Mouse (Mus musculus): ENCODE data around the gene Gm6268. TPM values are rescaled to one million over a fixed set of nuclear protein-coding genes. Genes with fewer than 3 reads are reported as not detected.

Gene Gm6268
- polyA plus RNA-seq (2014; fragmentation: Illumina TruSeq; extraction: RNeasy Lipid Tissue Mini Kit (QIAGEN cat#74804); ENCODE audit: low read depth, low replicate concordance), result 8.6 TPM

GRCm38 (mm10) chrX:36400980-36401379, at the start of gene Gm6268:
TSS of gene Gm6268 (plus strand) at chrX:36401280.

Other genes starting within 250 kb of the Gm6268 start
- gene Zcchc12, start 205.4 kb upstream of the Gm6268 start, polyA plus RNA-seq (2014; fragmentation: Illumina TruSeq; extraction: RNeasy Lipid Tissue Mini Kit (QIAGEN cat#74804); ENCODE audit: low read depth, low replicate concordance), result 2.2 TPM
- 31.8 TPM for gene Lonrf3, start 72.9 kb upstream of the Gm6268 start, polyA plus RNA-seq (2014; fragmentation: Illumina TruSeq; extraction: RNeasy Lipid Tissue Mini Kit (QIAGEN cat#74804); ENCODE audit: low read depth, low replicate concordance)
- gene Gm14569, start 90.5 kb downstream of the Gm6268 start, polyA plus RNA-seq (2014; fragmentation: Illumina TruSeq; extraction: RNeasy Lipid Tissue Mini Kit (QIAGEN cat#74804); ENCODE audit: low read depth, low replicate concordance), result 261 TPM
- 230 TPM for gene Pgrmc1, start 196.9 kb downstream of the Gm6268 start, polyA plus RNA-seq (2014; fragmentation: Illumina TruSeq; extraction: RNeasy Lipid Tissue Mini Kit (QIAGEN cat#74804); ENCODE audit: low read depth, low replicate concordance)
- gene Akap17b, start 244.1 kb downstream of the Gm6268 start, polyA plus RNA-seq (2014; fragmentation: Illumina TruSeq; extraction: RNeasy Lipid Tissue Mini Kit (QIAGEN cat#74804); ENCODE audit: low read depth, low replicate concordance), result 13.4 TPM

All from testis, adult 10 weeks (tissue).